Mouse (Mus musculus) lung, embryonic 15.5 days (tissue): ENCODE data around the gene Carmil3. TPM values are rescaled to one million over a fixed set of nuclear protein-coding genes. Genes with fewer than 3 reads are reported as not detected.

ENCODE experiments used
- ATAC-seq: fragments of 200-750 bp; cut with Nextera tagmentation; 2 replicates; pipeline ENCODE4 v1.8.0; 2017; ENCODE audit warnings: moderate number of reproducible peaks, borderline replicate concordance; ENCODE audit not compliant: low FRiP score, low TSS enrichment; ENCODE audit errors: extremely low read depth
- H3K27ac ChIP-seq: fragments of 300-500 bp; sonication (generic); 2 replicates; pipeline ENCODE4 v1.5.1; 2015; ENCODE audit warnings: moderate library complexity, mild to moderate bottlenecking, inconsistent platforms
- H3K27me3 ChIP-seq: fragments of 300-500 bp; sonication (generic); 2 replicates; pipeline ENCODE4 v1.6.1; 2015; ENCODE audit warnings: inconsistent platforms
- H3K36me3 ChIP-seq: fragments of 300-500 bp; sonication (generic); 2 replicates; pipeline ENCODE4 v1.6.1; 2015; ENCODE audit warnings: inconsistent platforms
- H3K4me1 ChIP-seq: fragments of 300-500 bp; sonication (generic); 2 replicates; pipeline ENCODE4 v1.6.1; 2015; ENCODE audit warnings: inconsistent platforms
- H3K4me2 ChIP-seq: fragments of 300-500 bp; sonication (generic); 2 replicates; pipeline ENCODE4 v1.6.1; 2015; ENCODE audit warnings: inconsistent platforms, mild to moderate bottlenecking, moderate library complexity
- H3K4me3 ChIP-seq: fragments of 300-500 bp; sonication (generic); 2 replicates; pipeline ENCODE4 v1.5.1; 2015; ENCODE audit warnings: mild to moderate bottlenecking, inconsistent platforms
- H3K9ac ChIP-seq: fragments of 300-500 bp; sonication (generic); 2 replicates; pipeline ENCODE4 v1.6.1; 2015; ENCODE audit warnings: inconsistent platforms
- H3K9me3 ChIP-seq: fragments of 300-500 bp; sonication (generic); 2 replicates; pipeline ENCODE4 v1.6.1; 2016; ENCODE audit warnings: inconsistent platforms
- WGBS: fragments of 180-500 bp; shearing (Covaris S2); methylation state at CpG from one replicate; pipeline ENCODE4 v1.1.7; 2015; 5-methylcytosine and 5-hydroxymethylcytosine counted together
- polyA plus RNA-seq: library from polyadenylated mRNA; unstranded; fragments of >200 nt; fragmentation: Nextera tagmentation; extraction: Ambion mirVana; gene quantifications from 2 replicates; pipeline ENCODE4 v1.2.1, GENCODE M21; 2015

Carmil3 gene
- polyA plus RNA-seq, 1 experiment from 2014 or later, result 1.3 TPM

- Histone ChIP-seq H3K9ac (no peak overlapping the region), H3K4me1 (peaks cover 16% of the 10 kb centered on the region), H3K27me3 (no peaks in the 10 kb centered on the region), H3K9me3 (no peaks in the 10 kb centered on the region), H3K4me2 (peak overlapping the region; percentile 13; the same call in 1 of the 2 replicates), H3K36me3 (no peaks in the 10 kb centered on the region), H3K27ac (no peak overlapping the region), H3K4me3 (no peak overlapping the region)
- no peak for ATAC-seq
- 1% methylated on average over 10 of the region's 10 CpGs for WGBS
Measured at GRCm38 (mm10) chr14:55470806-55471205, 19.6 kb upstream of the Carmil3 start.

- H3K4me3 ChIP-seq, result no peak overlapping the region
- H3K9me3 ChIP-seq, result no peaks in the 10 kb centered on the region
- no peaks in the 10 kb centered on the region; the same call in 1 of the 2 replicates for H3K36me3 ChIP-seq
- no peak overlapping the region for H3K4me2 ChIP-seq
- no peaks in the 10 kb centered on the region for H3K27me3 ChIP-seq
- ATAC-seq, result no peak
- no peak overlapping the region for H3K27ac ChIP-seq
- H3K9ac ChIP-seq, result no peak overlapping the region
- H3K4me1 ChIP-seq, result peaks cover 22% of the 10 kb centered on the region
- 35% methylated on average over 2 of the region's 2 CpGs for WGBS
Measured at GRCm38 (mm10) chr14:55475654-55476053, 14.8 kb upstream of the Carmil3 start.

- Histone ChIP-seq H3K36me3 (peaks cover 6% of the 10 kb centered on the region; the same call in 1 of the 2 replicates), H3K4me3 (no peak overlapping the region), H3K27me3 (no peaks in the 10 kb centered on the region), H3K4me1 (peaks cover 17% of the 10 kb centered on the region; the same call in 1 of the 2 replicates), H3K27ac (no peak overlapping the region), H3K4me2 (no peak overlapping the region), H3K9me3 (no peaks in the 10 kb centered on the region), H3K9ac (no peak overlapping the region)
- no peak for ATAC-seq
- 97% methylated on average over 1 of the region's 1 CpGs for WGBS
Measured at GRCm38 (mm10) chr14:55477421-55477820, 13.0 kb upstream of the Carmil3 start.

GRCm38 (mm10) chr14:55477829-55478228 is 12.6 kb upstream of the Carmil3 start:
- H3K27ac ChIP-seq, result no peak overlapping the region
- H3K36me3 ChIP-seq, result peaks cover 6% of the 10 kb centered on the region; the same call in 1 of the 2 replicates
- no peak overlapping the region for H3K9ac ChIP-seq
- no peak overlapping the region; the same call in 1 of the 2 replicates for H3K4me3 ChIP-seq
- H3K9me3 ChIP-seq, result no peaks in the 10 kb centered on the region
- no peak overlapping the region for H3K4me2 ChIP-seq
- no peaks in the 10 kb centered on the region for H3K27me3 ChIP-seq
- WGBS, result 73% methylated on average over 5 of the region's 5 CpGs
- ATAC-seq, result no peak
- peaks cover 17% of the 10 kb centered on the region; the same call in 1 of the 2 replicates for H3K4me1 ChIP-seq

- H3K9me3 ChIP-seq, result no peaks in the 10 kb centered on the region
- peak within 1 kb of the TSS; percentile 71 for H3K9ac ChIP-seq
- peak; percentile 98 for ATAC-seq
Measured at GRCm38 (mm10) chr14:55478651-55479599, 11.5 kb upstream of the Carmil3 start, which contains the start of gene Dhrs4. TSS of gene Dhrs4 (plus strand) at chr14:55478758.

GRCm38 (mm10) chr14:55479629-55480028 is 10.8 kb upstream of the Carmil3 start:
- ATAC-seq, result no peak
- Histone ChIP-seq H3K4me2 (peak overlapping the region; percentile 65), H3K27me3 (no peaks in the 10 kb centered on the region), H3K4me1 (peaks cover 17% of the 10 kb centered on the region; the same call in 1 of the 2 replicates), H3K27ac (no peak overlapping the region), H3K9me3 (no peaks in the 10 kb centered on the region), H3K9ac (peak overlapping the region; percentile 71; the same call in 1 of the 2 replicates), H3K36me3 (peaks cover 6% of the 10 kb centered on the region; the same call in 1 of the 2 replicates), H3K4me3 (peak overlapping the region; percentile 61; the same call in 1 of the 2 replicates)
- WGBS, result 90% methylated on average over 10 of the region's 10 CpGs

More at GRCm38 (mm10) chr14:55478651-55479599, 11.5 kb upstream of the Carmil3 start, which contains the start of gene Dhrs4:
- H3K27me3 ChIP-seq, result no peaks in the 10 kb centered on the region
- H3K4me2 ChIP-seq, result peak within 1 kb of the TSS; percentile 65
- peak within 1 kb of the TSS; percentile 61 for H3K4me3 ChIP-seq
- H3K4me1 ChIP-seq, result peaks cover 17% of the 10 kb centered on the region; the same call in 1 of the 2 replicates
- WGBS, result under 1% methylated on average over 29 of the region's 38 CpGs
- H3K27ac ChIP-seq, result peak within 1 kb of the TSS; percentile 79
- peaks cover 6% of the 10 kb centered on the region; the same call in 1 of the 2 replicates for H3K36me3 ChIP-seq

- Histone ChIP-seq H3K4me2 (no peak overlapping the region), H3K9ac (no peak overlapping the region), H3K27me3 (no peaks in the 10 kb centered on the region), H3K9me3 (no peaks in the 10 kb centered on the region), H3K4me1 (peaks cover 13% of the 10 kb centered on the region; the same call in 1 of the 2 replicates), H3K36me3 (peaks cover 14% of the 10 kb centered on the region; the same call in 1 of the 2 replicates), H3K27ac (no peak overlapping the region), H3K4me3 (no peak overlapping the region)
- no peak for ATAC-seq
- WGBS, result 72% methylated on average over 5 of the region's 5 CpGs
Measured at GRCm38 (mm10) chr14:55484430-55485085, 5.9 kb upstream of the Carmil3 start.

- no peak for ATAC-seq
- H3K4me2 ChIP-seq, result no peak overlapping the region
- H3K9ac ChIP-seq, result no peak overlapping the region
- H3K27me3 ChIP-seq, result no peaks in the 10 kb centered on the region
- peaks cover 10% of the 10 kb centered on the region for H3K4me1 ChIP-seq
- H3K27ac ChIP-seq, result no peak overlapping the region
- WGBS, result 83% methylated on average over 8 of the region's 8 CpGs
- no peaks in the 10 kb centered on the region for H3K9me3 ChIP-seq
- no peak overlapping the region for H3K4me3 ChIP-seq
- H3K36me3 ChIP-seq, result peaks cover 9% of the 10 kb centered on the region; the same call in 1 of the 2 replicates
Measured at GRCm38 (mm10) chr14:55486836-55487235, 3.6 kb upstream of the Carmil3 start.

- Histone ChIP-seq H3K4me3 (peak overlapping the region; percentile 66), H3K27me3 (no peaks in the 10 kb centered on the region), H3K9me3 (no peaks in the 10 kb centered on the region), H3K4me2 (peak overlapping the region; percentile 94), H3K9ac (peak overlapping the region; percentile 47), H3K27ac (peak overlapping the region; percentile 43; the same call in 1 of the 2 replicates), H3K4me1 (peaks cover 7% of the 10 kb centered on the region), H3K36me3 (peaks cover 8% of the 10 kb centered on the region; the same call in 1 of the 2 replicates)
- under 1% methylated on average over 30 of the region's 30 CpGs for WGBS
- ATAC-seq, result peak; percentile 81
Measured at GRCm38 (mm10) chr14:55491291-55491833, 911 bp downstream of the Carmil3 start.

- Histone ChIP-seq H3K9me3 (no peaks in the 10 kb centered on the region), H3K4me1 (peaks cover 7% of the 10 kb centered on the region), H3K4me3 (no peak overlapping the region), H3K4me2 (peak overlapping the region; percentile 94; the same call in 1 of the 2 replicates), H3K27me3 (no peaks in the 10 kb centered on the region), H3K36me3 (peaks cover under 1% of the 10 kb centered on the region; the same call in 1 of the 2 replicates), H3K9ac (no peak overlapping the region), H3K27ac (no peak overlapping the region)
- 17% methylated on average over 3 of the region's 3 CpGs for WGBS
- ATAC-seq, result no peak
Measured at GRCm38 (mm10) chr14:55492103-55492502, 1.7 kb downstream of the Carmil3 start.
